Mouse (Mus musculus): Measurements from ENCODE around the gene Timmdc1. TPM values are rescaled to one million over a fixed set of nuclear protein-coding genes. Genes with fewer than 3 reads are reported as not detected.
A peak's percentile ranks its signal among the peaks of the same experiment; 100 is the strongest.

Timmdc1 gene
- total RNA-seq, 2 experiments from 2014 or later: 28.5 to 28.8 TPM

- DNase-seq (ENCODE audit: extremely low spot score in 1 of 2, low spot score in 2 of 2): no peak
- intact Hi-C loops (cut with DNase I): no loop called here
Observed at GRCm38 (mm10) chr16:38469437-38469836, 53.0 kb downstream of the Timmdc1 start.

- intact Hi-C loops (cut with DNase I): no loop called here
- no peak for DNase-seq (ENCODE audit: extremely low spot score in 1 of 2, low spot score in 2 of 2)
Observed at GRCm38 (mm10) chr16:38468706-38469018, 53.8 kb downstream of the Timmdc1 start.

- no peak for DNase-seq (ENCODE audit: extremely low spot score in 1 of 2, low spot score in 2 of 2)
- intact Hi-C loops (cut with DNase I): no loop called here
Observed at GRCm38 (mm10) chr16:38467917-38468705, 54.4 kb downstream of the Timmdc1 start.

- DNase-seq (ENCODE audit: extremely low spot score in 1 of 2, low spot score in 2 of 2): no peak
- intact Hi-C loops (cut with DNase I): no loop called here
Observed at GRCm38 (mm10) chr16:38467091-38467916, 55.2 kb downstream of the Timmdc1 start.

GRCm38 (mm10) chr16:38466089-38466488 is 56.4 kb downstream of the Timmdc1 start:
- no peak for DNase-seq (ENCODE audit: extremely low spot score in 1 of 2, low spot score in 2 of 2)
- intact Hi-C loops (cut with DNase I): no loop called here

GRCm38 (mm10) chr16:38463305-38463704 is 59.2 kb downstream of the Timmdc1 start:
- intact Hi-C loops (cut with DNase I): no loop called here

GRCm38 (mm10) chr16:38462161-38462560 is 60.3 kb downstream of the Timmdc1 start:
- intact Hi-C loops (cut with DNase I): no loop called here
- no peak for DNase-seq (ENCODE audit: extremely low spot score in 1 of 2, low spot score in 2 of 2)

More at GRCm38 (mm10) chr16:38463305-38463704, 59.2 kb downstream of the Timmdc1 start:
- no peak for DNase-seq (ENCODE audit: extremely low spot score in 1 of 2, low spot score in 2 of 2)

- intact Hi-C loops (cut with DNase I): no loop called here
- DNase-seq (ENCODE audit: extremely low spot score in 1 of 2, low spot score in 2 of 2): no peak
Observed at GRCm38 (mm10) chr16:38461749-38462148, 60.7 kb downstream of the Timmdc1 start.

- no peak for DNase-seq (ENCODE audit: extremely low spot score in 1 of 2, low spot score in 2 of 2)
- intact Hi-C loops (cut with DNase I): no loop called here
Observed at GRCm38 (mm10) chr16:38459990-38460389, 62.5 kb downstream of the Timmdc1 start.

- DNase-seq (ENCODE audit: extremely low spot score in 1 of 2, low spot score in 2 of 2): no peak
- intact Hi-C loops (cut with DNase I): no loop called here
Observed at GRCm38 (mm10) chr16:38458600-38459280, 63.7 kb downstream of the Timmdc1 start.

- intact Hi-C loops (cut with DNase I): no loop called here
- DNase-seq (ENCODE audit: extremely low spot score in 1 of 2, low spot score in 2 of 2): no peak
Observed at GRCm38 (mm10) chr16:38456812-38457567, 65.5 kb downstream of the Timmdc1 start.

- no peak for DNase-seq (ENCODE audit: extremely low spot score in 1 of 2, low spot score in 2 of 2)
- intact Hi-C loops (cut with DNase I): no loop called here
Observed at GRCm38 (mm10) chr16:38455511-38456418, 66.7 kb downstream of the Timmdc1 start, which contains the start of gene Cd80. Gene Cd80, plus strand, starts transcription at chr16:38455561.

- intact Hi-C loops (cut with DNase I): no loop called here
- no peak for DNase-seq (ENCODE audit: extremely low spot score in 1 of 2, low spot score in 2 of 2)
Observed at GRCm38 (mm10) chr16:38454533-38455254, 67.8 kb downstream of the Timmdc1 start.

GRCm38 (mm10) chr16:38453952-38454351 is 68.5 kb downstream of the Timmdc1 start:
- intact Hi-C loops (cut with DNase I): no loop called here
- no peak for DNase-seq (ENCODE audit: extremely low spot score in 1 of 2, low spot score in 2 of 2)

GRCm38 (mm10) chr16:38453203-38453553 is 69.3 kb downstream of the Timmdc1 start:
- intact Hi-C loops (cut with DNase I): no loop called here
- no peak for DNase-seq (ENCODE audit: extremely low spot score in 1 of 2, low spot score in 2 of 2)

- intact Hi-C loops (cut with DNase I): no loop called here
- peak; percentile 85 to 95 for DNase-seq (ENCODE audit: extremely low spot score in 1 of 2, low spot score in 2 of 2)
Observed at GRCm38 (mm10) chr16:38452442-38453202, 69.8 kb downstream of the Timmdc1 start, which contains the start of gene Adprh. Gene Adprh, minus strand, starts transcription at chr16:38452703.

All from left cerebral cortex, postnatal 10 days (tissue).